Mouse (Mus musculus) adrenal gland, postnatal 36 days (tissue): Measurements from ENCODE around the gene Sema3b. TPM values are rescaled to one million over a fixed set of nuclear protein-coding genes. Genes with fewer than 3 reads are reported as not detected.

Experiments used
- DNase-seq, 2 experiments: peaks; one replicate each; pipeline ENCODE4 v3.0.0; 2021; ENCODE audit warnings: mixed read lengths in 1 of 2
- long read RNA-seq, 2 experiments: library from polyadenylated mRNA; stranded (forward); transcript quantifications; one replicate each; pipeline ENCODE4 v2.0.0; 2021; ENCODE audit warnings: borderline sequencing depth in 2 of 2
- total RNA-seq, 2 experiments: library from RNA; stranded (reverse); gene quantifications; 2 replicates each; pipeline ENCODE4 v1.2.3; 2021

Gene Sema3b
- 1 to 10 TPM; 4.6 to 8.4 TPM for total RNA-seq
- long read RNA-seq, experiment 1, partial matches to known transcripts: 4 of 7 reads
- long read RNA-seq, experiment 1, other reads (novel, unspliced or antisense): 1 of 7 reads
- long read RNA-seq, experiment 2, partial matches to known transcripts: 1 of 2 reads
- long read RNA-seq, experiment 2, other reads (novel, unspliced or antisense): 1 of 2 reads

DNA sequence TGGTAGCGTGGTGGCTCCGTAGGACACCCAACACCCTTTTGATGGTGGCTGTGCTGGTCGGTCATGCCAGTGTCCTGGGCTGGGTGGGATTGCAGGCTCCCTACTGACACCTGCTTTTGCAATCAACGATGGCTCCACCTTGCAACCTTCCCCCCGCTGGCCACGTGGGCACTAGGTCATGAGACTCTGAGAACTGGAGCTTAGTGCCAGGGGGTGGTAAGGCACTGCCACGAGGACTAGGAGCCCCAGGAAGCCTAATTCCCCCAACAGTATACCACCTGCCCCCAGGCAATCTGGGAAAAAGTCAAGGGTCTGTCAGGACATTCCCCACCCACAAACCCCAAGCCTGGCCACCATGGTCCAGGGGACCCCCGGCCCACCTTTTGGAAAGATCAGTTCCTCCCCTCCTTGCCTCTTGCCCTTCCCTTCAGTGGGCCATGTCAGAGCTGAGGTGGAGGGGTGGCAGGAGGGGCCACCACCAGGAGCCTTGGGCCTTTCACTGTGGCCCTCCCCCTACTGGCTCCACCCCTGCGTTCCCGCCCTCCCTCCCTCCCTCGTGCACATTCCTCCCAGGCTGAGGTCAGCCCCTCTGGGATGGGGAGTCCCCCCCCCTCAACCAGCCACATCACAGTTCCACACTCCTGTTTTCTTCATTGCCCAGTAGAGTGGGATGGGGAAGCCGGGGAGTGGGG lies at the start of gene Sema3b:
Gene Sema3b (minus strand): TSS at position 489 of the 692 bp plus-strand sequence.
- DNase-seq: peak in 1 of 2 experiments; percentile 55

DNA sequence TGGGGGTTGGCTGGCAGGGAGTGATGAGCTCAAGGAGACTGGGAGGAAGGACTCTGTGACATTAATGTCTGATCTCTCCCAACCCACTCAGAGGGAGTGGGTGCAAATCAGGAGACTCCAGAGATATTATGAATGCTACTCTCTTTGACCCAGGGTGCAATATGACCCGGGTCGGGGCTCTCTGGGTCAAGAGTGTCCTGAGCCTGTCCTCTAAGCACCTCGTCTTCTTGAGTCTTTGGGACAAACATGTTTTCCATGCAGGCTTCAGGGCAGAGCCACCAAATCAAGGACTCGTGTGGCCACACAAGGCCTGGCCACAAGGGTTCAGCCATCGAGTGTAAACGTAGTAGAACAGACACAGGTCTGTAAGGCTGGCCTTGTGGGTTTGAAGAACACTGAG lies 49.1 kb upstream of the Sema3b start:
- DNase-seq: no peak

DNA sequence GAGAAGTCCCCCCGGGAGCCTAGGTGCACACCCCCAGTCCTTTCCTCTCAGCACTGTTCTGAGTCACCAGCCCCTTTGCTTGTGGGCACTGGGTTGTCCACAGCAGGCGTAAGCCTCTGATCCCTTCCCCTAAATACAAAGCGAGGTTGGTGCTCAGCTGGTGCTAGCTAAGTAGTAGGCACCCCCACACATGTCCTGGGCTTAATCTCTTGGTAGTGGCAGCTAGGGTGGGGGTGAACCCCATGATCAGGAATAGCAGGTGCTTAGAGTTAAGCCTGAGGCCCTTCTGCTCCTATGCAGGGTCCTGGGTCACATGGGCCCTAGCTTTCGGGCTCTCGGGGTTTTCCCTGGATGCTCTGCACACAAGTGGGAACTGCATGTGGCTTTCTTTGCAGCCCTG lies 48.1 kb upstream of the Sema3b start:
- DNase-seq: no peak

DNA sequence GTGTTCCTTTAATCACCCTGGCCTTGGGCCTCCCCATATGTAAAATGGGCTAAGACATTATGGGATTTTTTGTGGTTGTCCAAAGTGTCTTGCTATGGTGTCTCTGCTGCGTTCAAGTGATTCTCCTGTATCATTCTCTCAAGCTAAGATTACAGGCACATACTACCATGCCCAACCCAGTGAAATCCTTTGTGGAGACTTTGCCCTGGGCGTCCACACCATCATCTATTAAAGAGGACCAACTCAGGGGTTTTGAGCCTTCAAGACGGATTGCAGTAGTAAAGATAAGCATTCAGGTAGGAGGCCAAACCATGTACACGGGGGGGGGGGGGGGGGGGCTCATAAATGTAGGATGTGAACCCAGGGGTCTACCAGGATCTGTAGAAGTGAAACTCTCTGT lies 45.6 kb upstream of the Sema3b start:
- no peak for DNase-seq

DNA sequence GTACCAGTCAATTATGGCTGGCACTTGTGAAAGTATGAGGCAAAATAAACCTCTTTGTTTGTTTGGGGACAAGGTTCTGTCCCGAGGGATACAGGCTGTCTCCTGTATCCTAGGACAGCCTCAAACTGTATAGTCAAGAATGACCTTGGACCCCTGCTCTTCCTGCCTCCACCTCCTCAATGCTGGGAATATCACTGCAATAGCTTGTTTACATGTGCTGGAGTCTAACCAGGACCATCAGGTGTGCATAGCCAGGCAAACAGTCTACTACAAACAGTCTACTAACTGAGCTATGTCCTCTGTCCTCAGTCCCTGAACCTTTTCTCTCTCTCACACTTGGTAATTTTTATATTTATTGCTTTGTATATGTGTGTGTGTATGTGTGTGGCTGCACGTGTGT lies 44.4 kb upstream of the Sema3b start:
- DNase-seq: no peak

DNA sequence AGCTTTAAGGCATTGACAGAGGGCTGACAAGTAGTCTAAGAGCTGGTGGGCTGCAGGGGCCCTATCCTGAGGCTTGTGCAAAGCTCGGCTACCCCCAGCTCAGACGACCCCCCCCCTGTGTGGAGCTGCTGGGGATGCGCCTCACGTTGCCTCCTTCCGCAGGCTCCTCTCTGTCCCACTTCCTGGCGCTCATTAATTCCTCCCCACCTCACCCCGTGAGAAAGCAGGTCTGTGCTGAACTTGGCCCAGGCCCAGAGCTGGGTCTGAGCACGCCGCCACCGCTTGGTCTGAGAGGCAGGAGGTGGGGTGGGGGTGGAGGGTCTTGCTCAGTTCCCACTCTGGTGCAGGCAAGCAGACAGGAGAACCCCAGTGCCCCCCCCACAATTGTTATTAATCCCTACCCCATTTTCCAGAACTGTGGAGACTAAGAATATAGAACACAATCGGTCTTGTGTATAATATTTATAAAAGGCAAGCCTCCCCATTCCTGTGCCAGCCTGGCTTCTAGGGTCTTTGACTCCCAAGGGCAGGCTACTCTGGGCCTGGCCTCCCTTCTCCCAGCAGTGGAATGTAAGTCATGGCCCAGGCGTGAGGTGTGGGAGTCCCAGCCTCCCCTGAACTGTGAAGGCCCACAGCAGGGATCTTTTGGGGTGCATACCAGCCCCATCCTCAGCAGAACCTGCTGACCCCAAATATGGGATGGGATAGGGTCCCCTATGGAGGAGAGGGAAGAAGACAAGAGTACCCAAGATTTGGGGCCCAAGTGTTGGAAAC lies 41.9 kb upstream of the Sema3b start:
- DNase-seq: no peak

DNA sequence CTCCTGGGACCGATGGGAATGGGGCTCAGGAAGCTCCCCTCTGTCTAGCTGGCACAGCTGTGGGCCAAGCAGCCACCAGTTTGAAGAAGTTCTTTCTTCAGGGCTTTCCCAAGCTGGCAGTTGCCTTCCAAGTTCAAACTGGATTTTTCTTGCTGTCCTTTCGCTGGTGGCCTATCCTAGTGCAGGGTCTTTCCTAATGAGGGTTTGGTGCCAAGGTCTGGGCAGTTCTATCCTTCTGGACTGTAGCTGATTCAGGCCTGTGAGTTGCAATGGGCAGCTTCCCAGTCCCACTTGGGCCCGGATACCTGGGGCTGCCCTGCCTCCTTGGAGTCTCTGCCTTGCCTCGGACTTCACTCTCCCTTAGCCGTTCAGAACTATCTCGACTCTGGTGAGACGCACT lies 41.2 kb upstream of the Sema3b start:
- DNase-seq: no peak

DNA sequence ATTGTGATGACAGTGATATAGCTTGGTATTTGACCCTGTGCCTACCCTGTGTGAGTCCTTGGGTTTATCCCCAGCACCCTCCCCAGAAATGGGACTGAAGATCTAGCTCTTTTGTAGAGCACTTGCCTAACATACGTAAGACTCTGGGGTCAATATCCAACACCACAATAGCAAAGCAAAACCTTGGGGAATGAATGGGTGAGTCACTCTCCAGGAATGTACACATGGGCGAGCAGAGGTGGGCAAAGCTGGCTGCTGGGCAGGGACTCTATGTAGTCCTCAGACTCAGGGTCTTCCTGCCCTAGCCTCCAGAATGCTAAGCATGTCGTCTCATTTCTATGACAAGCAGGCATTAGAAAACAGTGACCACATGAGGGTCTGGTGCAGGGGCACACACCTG lies 39.7 kb upstream of the Sema3b start:
- DNase-seq: no peak

DNA sequence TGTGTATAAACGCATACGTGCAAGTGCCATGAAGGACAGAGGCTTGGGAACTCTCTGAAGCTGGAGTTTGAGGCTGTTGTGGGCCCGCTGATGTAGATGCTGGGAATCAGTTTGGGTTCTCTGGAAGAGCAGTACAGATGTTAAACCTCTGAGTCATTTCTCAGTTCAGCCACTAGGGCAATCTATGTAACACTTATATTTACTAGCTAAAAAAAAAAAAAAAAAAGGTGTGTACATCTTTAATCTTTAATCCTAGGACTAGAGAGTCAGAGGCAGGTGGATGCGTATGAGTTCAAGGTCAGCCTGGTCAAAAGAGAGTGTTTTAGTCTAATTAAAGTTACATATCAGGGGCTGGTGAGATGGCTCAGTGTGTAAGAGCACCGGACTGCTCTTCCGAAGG lies 37.9 kb upstream of the Sema3b start:
- no peak for DNase-seq

DNA sequence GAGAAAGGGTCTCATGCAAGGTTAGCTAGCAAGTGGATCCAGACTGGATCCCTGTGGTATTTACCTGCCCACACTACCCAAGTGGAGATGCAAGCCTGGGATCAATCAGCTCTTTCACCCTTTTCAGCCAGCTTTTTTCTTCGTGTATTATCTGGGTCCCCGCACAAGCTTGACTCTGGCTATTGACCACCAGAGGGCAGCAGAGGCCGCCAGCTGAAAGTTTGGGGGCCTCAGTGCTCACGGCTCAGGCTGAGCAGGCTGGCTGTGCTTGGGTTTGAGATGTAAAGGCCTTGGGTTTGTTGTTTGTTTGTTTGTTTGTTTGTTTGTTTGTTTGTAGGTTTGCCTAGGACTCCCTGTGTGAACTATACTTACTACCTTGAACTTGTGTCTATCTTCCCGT lies 36.5 kb upstream of the Sema3b start:
- DNase-seq: peak; percentile 78 to 86

DNA sequence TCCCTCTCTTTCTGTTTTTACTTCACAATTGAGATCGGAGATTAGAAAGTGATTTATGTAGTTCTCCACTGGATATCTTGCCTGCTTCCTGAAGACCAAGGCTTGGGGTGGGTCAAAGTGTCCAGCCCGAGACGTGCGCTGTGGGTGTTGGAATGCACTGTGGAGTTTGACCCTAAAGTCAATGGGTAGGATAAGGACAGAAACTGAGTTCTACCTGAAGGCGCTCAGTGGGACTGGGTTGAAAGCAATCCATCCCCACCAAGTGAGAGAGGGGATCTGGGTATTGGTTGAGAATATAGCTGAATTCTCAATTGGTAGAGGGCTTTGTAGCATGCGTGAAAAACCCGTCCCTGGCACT lies 36.1 kb upstream of the Sema3b start:
- no peak for DNase-seq

DNA sequence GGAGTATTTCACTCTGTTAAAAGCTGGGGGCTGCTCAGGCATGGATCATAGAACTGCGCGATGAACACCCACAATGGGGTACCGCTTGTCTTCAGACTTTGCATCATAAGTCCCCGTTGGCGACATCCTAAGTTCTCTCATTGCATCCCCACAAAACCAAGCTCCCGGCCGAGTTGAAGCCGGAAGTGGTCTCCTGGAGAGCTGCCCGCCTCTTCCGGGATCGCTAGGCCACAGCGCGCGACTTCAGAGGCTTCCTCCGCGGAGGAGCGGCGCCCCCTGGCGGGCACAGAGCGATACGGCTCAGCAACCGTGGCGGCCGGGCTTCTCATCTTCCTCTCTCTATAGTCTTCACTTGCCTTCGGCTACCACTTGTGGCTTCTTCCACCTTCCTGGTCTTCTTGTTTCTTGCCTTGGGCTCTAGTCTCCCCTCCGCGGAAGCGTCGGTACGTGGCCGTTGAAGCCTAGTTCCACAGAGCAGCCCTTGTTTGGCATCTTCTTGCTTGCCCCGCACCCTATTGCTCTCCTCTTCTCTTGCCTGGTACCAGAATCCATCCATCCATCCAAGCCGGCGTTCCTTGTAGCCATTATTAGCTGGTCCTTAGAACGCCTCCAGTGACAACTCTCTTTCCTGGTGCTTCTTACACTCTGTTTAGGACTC lies 35.6 kb upstream of the Sema3b start:
- peak; percentile 93 to 95 for DNase-seq

DNA sequence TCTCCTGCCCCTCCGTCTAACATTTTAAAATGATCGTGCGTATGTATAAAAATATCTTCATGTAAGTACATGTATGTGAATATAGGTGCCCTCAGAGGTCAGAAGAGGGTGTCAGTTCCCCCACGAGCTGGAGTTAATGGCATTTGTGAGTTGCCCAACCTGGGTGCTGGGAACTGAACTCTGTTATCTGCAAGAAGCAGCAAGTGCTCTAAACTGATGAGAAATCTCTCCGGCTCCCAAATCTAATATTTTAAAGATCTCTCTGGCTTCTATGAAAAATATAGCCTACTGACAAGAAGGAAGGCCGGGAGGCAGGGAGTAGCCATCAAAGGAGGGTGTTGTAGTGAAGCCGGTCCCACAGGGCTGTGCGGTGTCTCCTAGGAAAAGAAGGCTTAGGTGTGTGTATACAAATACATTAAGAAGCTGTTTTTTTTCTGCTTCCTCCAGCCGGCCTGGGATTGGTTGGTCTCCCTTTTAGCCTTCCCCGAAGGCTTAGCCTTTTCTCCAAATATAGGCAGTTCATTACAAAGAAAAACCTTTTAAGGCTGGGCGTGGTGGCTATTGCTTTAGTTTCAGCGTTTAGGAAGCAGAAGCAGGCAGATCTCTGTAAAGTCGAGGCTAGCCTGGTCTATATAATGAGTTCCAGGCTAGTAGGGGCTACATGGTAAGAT lies 34.6 kb upstream of the Sema3b start:
- no peak for DNase-seq

DNA sequence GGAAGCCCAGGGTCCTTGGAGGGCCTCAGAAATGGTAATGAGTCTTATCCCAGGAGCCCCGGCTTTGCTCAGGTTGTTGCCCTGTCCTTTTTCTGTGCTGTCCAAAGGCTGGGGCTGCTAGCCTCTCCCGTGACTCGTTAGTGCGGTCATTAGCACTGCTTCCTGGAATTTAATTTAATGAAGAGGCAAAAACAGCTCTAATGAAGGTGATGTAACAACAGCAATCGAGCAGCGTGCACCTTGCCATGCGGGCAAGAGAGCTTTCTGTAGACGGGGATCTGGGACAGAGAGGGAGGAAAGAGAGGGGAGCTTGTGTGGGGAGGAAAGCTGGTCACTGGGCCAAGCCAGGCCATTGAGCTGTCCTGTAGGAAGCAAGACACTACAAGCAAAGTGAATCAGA lies 32.6 kb upstream of the Sema3b start:
- DNase-seq: no peak

DNA sequence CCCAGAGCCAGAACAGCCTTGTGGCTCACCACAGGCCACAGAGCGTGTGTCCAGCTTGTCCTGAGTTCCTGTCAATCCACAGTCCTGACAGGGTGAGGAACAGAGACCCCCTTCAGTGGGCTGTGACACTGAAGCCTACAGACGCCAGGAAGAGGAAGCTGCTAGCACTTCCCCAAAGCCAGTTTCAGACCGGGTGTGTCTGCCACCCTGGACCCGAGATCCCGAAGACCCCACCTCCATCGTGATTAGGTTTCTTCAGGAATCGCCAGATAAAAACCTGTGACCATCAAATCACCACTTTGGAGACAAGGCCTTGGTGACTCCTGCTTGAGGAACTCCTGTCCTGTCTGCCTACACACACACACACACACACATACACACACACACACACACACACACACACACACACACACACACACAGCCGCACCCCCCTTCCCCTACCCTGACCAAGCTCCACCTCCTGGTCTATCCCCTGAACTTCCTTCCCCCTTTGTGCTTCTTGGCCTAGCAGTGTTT lies 31.3 kb upstream of the Sema3b start:
- no peak for DNase-seq

DNA sequence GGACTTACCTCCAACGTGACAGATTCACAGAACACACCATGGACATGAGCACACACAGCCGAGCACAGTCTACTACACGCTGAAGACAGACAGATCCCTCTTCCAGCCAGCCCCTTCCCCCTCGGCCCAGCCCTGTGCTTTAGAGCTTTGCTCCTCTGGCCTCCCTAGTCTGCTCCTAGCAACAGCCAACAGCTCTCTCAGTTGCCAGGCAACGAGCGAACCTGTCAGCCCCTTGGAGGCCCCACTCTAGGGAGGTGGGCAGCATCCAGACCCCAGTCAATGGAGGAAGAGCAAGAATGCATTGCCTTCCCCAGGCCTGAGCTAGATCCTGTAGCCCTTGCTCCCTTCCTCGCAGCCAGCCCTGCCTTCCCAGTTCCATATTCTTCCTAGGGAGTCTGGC lies 28.0 kb upstream of the Sema3b start:
- DNase-seq: no peak

DNA sequence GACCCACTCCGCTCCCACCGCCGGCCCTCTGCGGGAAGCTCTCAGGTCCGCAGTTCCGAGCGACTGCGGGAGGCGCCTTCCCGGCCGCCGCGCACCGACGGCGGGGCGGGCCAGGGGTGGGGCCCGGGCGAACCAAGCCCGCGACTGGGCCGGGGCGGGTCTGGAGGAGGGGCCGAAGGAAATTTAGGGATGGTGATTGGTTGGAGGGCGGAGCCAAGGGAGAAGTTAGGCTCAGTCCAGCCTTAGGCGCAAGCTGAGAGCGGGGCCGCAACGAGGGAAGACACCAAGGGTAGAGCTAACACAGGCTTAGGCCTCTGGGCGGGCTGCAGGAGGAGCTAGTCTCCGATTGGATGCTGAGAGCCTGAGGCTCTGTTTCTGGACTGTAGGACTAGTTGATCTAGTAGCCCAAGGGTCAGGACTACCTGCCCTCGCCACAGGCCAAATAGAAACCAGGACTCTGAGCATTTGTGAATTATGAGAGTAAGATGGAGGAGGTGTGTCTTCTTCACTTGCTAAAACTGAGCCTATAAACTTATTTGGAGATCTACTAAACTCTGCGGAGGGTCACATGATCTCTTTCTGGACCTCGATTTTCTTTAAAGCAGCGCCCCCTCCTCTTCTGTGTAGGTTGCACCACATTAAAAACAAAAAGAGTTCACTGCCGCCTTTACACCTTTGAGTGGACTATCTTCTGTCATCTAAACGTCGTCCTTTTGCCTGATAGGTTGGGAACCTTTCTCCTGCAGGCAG lies 26.4 kb upstream of the Sema3b start, which contains the start of gene Gnai2:
Gene Gnai2 (minus strand): TSS at position 89 of the 750 bp plus-strand sequence.
- peak; percentile 98 to 99 for DNase-seq

DNA sequence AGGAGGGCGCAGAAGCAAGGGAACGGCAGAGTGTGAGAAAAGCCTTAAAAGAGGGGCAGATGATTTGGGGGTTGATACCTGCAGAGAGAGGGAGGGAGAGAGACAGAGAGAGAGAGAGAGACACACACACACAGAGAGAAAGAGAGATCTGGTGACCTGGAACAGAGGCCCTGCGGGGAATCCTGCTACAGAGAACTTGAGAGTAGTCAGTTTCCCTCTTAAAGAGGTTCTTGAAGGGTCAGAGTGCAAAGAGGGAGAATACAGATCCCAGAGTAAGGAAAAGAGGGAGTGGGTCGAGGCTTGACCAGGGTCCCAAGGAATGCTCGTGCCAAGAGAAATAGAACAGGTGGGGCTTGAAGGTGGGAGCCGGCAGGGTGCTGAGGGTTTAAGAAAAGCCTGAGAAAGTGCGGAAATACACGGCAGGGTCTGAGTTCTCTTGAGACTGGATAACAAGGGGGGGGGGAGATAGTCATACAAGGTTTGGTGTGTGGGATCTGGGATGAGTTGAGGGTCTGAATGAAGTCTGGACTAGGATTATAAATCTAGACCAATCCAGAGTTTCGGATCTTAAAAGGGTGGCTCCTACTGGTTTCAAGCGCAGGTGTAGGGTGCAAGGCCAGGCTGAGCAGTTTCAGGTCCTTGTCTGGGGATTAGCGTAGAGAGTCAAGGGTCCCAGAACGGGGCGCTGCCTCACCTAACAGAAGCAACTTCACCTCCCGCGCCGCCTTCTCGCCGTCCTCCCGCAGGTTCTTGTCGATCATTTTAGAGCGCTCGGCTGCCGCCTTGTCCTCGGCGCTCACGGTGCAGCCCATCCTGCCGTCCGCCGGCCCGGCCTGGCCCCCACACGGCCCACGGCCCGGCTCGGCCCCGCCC lies 25.6 kb upstream of the Sema3b start:
- DNase-seq: no peak

DNA sequence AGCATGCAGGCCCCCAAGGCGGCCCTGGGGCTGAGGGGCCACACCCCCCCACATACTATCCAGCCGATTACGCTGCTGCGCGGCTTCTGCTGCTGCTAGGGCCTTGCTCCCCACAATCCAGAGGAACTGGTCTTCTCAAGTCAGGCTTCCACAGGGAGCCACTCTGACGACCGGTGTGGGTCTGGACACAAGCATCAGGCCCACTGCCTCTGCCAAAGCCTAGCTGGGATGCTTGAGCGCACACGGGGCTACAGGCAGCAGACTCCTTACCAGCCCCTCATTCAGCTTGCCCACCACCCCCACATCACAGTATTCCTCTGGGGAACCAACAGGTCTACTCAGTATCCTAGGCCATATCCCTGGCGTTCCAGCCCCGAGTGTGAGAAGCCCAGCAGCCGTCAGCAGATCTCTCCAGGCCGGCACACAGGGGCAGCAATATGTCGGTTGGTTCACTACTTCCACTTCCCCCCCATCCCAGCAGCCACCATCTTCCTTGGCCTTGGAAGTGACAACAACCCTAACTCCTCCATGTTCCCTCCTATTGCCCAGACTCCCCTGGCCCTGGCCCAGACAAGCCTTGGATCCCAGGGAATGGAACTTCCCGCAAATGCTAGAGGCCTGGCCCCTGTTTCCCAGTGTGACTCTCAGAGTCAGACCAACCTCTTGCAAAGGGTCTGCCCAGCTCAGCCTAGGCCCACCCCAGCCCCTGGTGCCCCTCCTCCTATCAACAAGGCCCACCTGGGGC lies 24.8 kb upstream of the Sema3b start:
- DNase-seq: peak in 1 of 2 experiments; percentile 43
